Mouse (Mus musculus) brain, embryonic 14.5 days (tissue): ENCODE data around the gene Uba5.

Source experiments
- CTCF ChIP-seq: fragments of 200-500 bp; IDR thresholded peaks from 2 replicates; pipeline ENCODE4 v1.5.1; 2012; ENCODE audit warnings: inconsistent platforms, mild to moderate bottlenecking, moderate library complexity, borderline replicate concordance; ENCODE audit not compliant: insufficient read depth, insufficient read length; ENCODE audit errors: extremely low read depth
- POLR2A ChIP-seq: fragments of 200-500 bp; IDR thresholded peaks from 2 replicates; pipeline ENCODE4 v1.6.1; 2012; ENCODE audit warnings: mild to moderate bottlenecking, inconsistent platforms, borderline replicate concordance; ENCODE audit not compliant: poor library complexity, insufficient read depth, insufficient read length, severe bottlenecking; ENCODE audit errors: extremely low read depth

DNA sequence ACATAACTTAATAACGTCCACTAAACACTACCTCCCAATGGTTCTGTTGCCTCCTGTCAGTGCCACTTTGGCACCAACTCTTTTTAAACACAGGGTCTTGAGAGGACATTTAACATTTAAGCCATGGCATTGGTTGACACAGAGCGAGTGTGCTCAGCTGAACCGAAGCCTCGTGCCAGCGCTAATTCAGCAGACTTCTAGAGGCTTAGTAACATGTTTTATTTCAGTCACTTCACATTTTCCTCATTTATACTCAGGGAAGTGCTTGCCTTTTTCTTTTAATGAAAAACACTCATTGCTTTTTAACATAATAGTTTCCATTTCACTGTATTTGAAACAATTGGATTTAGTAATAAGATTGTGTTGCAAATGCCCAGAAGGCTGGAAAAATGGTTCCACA lies 46.2 kb upstream of the Uba5 start:
- TF ChIP-seq POLR2A (no peak), CTCF (no peak)
